Mouse (Mus musculus) 3134 (cell line): Measurements from ENCODE around the gene Cyth2.

Experiments
- DNase-seq: peaks from one replicate; pipeline ENCODE4 v3.0.0-alpha.2; 2011; ENCODE audit warnings: low spot score; ENCODE audit not compliant: insufficient read length; ENCODE audit errors: extremely low read depth

The Cyth2 gene

DNA sequence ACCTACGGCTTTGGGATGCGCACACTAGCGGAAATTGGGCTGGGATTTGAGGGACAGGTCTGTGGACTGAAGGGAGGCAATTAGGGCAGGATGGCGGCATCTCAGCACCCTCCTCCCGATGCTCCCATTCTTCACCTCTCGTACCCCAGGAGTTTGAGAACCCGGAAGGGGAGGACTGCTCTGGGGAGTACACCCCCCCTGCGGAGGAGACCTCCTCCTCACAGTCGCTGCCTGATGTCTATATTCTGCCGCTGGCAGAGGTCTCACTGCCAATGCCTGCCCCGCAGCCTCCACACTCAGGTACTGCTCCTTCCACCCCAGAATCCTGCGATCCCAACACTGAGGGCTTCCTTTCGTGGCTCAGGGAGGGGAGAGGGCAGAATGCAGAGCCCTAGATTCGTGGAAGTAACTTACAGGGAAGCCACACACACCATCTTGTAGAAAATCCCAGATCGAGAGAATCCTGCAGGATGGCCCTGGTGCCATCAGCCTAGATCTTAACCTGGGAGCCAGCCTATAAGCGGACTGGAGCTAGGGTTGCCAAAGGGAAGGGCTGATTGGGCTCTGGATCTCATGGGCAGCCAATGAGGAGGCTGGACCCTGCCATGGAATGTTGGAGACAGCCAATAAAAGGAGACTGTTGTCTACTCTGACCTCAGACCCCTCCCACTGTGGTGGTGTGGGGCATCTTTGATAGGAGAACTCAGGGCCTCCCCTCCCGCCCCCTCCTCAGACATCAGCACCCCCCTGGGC is 27.5 kb downstream of the Cyth2 start:
- DNase-seq, result no peak

GRCm38 (mm10) chr7:45786136-45786578 is 28.2 kb downstream of the Cyth2 start:
- no peak for DNase-seq

DNA sequence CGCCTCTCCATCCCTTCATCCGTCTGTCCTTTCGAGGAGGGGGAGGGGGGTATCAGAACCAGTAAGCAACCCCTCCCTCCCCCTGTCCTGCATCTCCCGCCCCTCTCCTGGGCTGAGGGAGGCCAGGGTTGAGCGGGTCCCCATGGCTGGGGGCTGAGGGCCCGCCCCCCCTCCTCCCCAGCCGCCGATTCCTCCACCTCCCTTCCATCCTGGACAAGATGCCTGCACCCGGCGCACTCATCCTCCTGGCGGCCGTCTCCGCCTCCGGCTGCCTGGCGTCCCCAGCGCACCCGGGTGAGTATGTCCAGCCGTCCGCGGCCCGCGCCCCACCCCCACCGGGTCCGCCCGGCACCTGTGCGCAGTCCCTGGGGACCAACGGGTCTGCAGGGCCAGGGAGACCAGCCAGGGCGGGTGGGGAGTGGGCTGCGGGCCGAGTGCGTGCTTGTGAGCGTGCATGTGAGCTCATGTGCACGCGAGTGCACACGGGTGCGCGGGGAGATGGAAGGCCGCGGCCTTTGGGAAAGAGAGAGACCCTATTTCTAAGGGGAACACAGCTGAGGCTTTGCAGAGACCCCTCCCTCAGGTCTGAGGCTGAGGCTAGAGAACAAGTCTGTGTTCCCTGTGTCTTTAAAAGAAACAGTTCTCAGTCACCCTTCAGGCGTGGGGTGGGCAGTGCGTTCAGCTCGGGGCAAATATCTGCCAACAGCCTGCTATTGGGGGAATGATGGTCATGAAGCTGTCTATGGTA is 28.8 kb downstream of the Cyth2 start:
- no peak for DNase-seq

DNA sequence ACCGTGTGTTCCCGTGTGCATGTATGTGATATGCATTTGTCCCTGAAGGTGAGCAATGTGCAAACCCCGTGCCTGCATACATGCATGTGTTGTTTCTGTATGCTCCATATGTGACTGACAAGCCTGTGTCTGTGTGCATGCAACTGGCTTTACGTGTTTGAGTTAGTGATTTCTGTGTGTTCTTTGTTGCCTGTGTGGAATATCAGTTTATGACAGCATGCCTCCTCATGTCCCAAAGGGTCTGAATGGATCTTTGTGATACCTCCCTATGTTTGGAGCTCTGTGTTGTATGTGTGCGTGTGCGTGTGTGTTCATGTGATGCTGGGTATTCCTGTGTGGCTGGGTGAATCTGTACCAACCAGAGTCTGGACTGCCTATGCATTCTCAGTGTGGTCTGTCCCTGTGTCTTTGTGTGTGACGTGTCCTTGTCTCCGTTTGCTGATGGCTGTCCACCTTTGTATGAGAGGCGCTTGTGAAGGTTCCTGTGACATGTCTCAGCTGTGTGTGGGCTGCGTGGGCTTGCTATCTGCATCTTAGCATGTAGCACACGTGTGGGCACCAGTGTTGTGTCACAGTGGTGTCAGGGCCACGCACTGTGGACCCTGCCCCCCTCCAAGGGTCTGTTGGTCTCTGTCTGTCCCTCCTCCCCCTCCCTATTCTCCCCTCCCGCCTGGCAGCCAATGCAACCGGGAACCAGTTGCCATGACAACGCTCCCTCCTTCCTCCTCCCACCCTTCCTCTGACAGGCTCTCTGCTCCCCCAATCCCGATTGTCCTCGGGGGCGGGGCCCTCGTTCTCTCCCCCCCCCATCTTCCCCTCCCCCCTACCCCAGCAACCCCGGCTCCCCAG is 29.6 kb downstream of the Cyth2 start, which contains the start of gene Sult2b1:
Sult2b1 (minus strand) TSS at position 146 of the 849 bp plus-strand sequence.
- DNase-seq, result no peak

DNA sequence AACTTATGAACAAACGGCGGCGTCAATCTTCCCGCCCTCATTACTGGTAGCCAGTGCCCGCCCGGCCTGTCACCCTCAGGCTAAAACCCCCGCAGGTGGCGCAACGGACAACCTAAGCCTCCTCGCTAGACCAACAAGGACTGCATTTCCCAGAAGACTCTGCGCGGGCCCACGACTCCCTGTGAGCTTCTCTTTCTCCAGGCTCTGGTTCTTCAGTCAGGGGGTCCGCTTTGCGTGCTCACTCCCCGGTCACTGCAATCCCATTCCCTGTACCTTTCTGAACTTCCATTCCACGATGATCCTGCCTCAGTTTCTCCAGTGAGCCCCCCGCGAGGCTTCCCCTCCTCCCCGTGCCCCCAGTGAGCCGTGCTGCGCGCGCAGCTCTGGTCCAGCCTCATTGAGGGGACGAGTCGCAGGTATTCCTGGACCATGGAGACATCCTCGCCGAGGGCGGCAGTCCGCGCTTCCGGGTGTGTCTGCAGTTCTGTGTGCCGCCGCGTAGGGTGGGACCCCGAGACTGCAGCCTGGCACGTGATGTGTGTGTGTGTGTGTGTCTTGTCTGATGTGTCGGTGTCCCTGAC is 30.8 kb downstream of the Cyth2 start, which contains the start of gene Lmtk3:
Lmtk3 (plus strand) TSS at position 228 of the 581 bp plus-strand sequence.
- no peak for DNase-seq

GRCm38 (mm10) chr7:45782271-45782670 is 32.1 kb downstream of the Cyth2 start:
- DNase-seq, result peak; percentile 53

- no peak for DNase-seq
Measured at GRCm38 (mm10) chr7:45779081-45779641, 35.2 kb downstream of the Cyth2 start.

DNA sequence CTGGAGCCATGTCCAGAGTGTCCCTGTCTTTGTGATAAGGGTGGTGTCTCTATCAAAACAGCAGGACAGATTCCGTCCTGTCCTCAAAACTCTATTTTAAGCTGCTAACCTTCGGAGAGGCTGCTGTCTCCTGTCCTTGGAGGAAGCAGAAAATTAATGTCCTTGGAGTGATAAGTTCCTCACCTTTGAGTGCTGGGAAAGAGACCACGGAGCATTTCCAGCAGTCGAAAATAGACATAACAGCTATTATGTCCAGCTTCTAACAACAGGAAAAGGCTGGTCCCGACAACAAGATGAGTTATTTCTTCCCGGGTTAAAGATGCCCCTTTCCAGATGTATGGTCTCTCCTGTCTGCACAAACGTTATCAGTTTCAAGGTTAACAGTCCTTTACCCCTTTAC is 39.1 kb downstream of the Cyth2 start:
- DNase-seq, result no peak

- peak; percentile 85 for DNase-seq
Measured at GRCm38 (mm10) chr7:45771101-45771500, 43.3 kb downstream of the Cyth2 start.

DNA sequence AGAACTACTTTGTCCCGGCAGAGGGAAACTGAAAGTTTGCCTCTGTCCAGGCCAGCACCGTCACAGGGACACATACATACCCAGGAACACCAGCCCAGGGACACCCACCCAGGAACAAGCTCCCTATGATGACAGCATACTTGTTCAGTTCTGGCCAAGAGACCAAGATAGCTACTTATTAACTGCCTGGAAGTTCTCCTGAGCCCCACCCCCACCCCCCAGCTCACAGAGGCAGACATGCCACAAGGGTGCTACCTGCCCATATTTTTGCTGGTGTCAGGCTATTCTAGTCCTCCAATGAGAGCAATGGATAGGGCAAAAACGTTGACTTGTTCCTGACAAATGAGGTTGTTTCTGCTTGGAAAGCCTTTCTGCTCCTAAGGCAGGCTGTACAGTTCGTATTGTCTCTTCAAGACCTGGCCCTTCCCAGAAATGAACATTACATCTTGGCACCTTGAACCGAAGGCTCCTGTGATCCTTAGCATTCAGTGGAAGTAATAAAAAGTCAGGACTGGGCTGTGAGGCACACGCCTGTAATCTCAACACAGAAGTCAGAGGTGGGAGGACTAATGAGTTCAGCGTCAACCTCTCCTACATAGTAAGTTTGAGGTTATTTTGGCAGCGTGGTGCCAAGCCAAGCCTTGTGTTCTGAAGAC is 43.8 kb downstream of the Cyth2 start:
- DNase-seq, result no peak

DNA sequence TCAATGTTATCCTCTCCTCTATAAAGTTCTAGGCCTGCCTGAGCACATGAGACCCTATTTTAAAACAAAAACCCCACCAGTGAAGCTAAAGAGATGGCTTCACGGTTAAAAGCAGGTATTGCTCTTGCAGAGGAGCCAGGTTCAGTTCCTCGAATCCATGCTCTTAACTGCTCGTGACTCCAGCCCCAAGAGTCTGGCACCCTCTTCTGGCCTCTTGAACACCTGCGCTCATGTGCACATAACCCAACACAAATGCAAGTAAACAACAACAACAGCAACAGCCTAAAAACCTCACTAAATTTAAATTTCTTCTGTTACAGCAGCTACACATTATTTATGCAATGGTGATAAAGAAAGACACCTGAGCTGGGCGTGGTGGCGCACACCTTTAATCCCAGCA is 46.9 kb downstream of the Cyth2 start:
- DNase-seq, result no peak

DNA sequence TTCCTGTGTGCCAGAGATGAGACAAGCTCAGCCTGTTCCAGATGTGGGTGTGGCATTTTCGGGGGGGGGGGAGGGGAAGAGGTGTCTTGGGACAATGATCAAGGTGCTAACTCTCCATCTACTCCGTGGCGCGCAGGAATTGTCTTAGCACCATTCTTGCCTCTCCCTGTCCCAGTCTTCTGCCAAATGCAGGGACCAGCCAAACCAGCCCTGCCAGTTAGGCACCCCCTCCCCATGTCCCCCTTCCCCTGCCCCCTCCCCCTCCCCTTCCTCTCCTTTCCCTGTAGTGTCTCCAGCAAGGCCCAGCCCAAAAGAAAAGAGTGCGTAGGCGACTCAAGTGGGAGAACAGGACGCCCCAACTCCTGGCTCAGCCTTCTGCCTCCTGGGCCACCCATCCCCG is 47.6 kb downstream of the Cyth2 start:
- no peak for DNase-seq

- no peak for DNase-seq
Measured at GRCm38 (mm10) chr7:45765995-45766394, 48.4 kb downstream of the Cyth2 start.

GRCm38 (mm10) chr7:45760151-45760550 is 54.2 kb downstream of the Cyth2 start:
- no peak for DNase-seq

GRCm38 (mm10) chr7:45759400-45759799 is 55.0 kb downstream of the Cyth2 start:
- peak; percentile 76 for DNase-seq
